Mouse (Mus musculus) embryo, embryonic 10.5 days (tissue): Measurements from ENCODE around the gene Pnmt.

Experiments used
- DNase-seq: peaks from one replicate; pipeline ENCODE4 v3.0.0-alpha.2; 2015; ENCODE audit warnings: low spot score

Pnmt gene

GRCm38 (mm10) chr11:98384721-98385637 is 1.3 kb upstream of the Pnmt start:
- no peak for DNase-seq

GRCm38 (mm10) chr11:98386596-98386995 is 346 bp downstream of the Pnmt start:
- DNase-seq = no peak

- DNase-seq = no peak
These were observed 867 bp downstream of the Pnmt start for GRCm38 (mm10) chr11:98387056-98387577.

- no peak for DNase-seq
These were observed 2.0 kb downstream of the Pnmt start for GRCm38 (mm10) chr11:98388282-98388681.

- peak; percentile 72 for DNase-seq
These were observed 3.1 kb downstream of the Pnmt start for GRCm38 (mm10) chr11:98389221-98389780.

- no peak for DNase-seq
These were observed 3.9 kb downstream of the Pnmt start for GRCm38 (mm10) chr11:98390141-98390540.

- DNase-seq = no peak
These were observed 5.8 kb downstream of the Pnmt start for GRCm38 (mm10) chr11:98392034-98392433.

GRCm38 (mm10) chr11:98392645-98393044 is 6.4 kb downstream of the Pnmt start:
- no peak for DNase-seq

GRCm38 (mm10) chr11:98393317-98393716 is 7.1 kb downstream of the Pnmt start:
- DNase-seq = no peak

- DNase-seq = no peak
These were observed 8.1 kb downstream of the Pnmt start for GRCm38 (mm10) chr11:98394301-98394700.

- no peak for DNase-seq
These were observed 8.8 kb downstream of the Pnmt start for GRCm38 (mm10) chr11:98395041-98395440.

GRCm38 (mm10) chr11:98397946-98398345 is 11.7 kb downstream of the Pnmt start:
- no peak for DNase-seq

- peak; percentile 94 for DNase-seq
These were observed 14.0 kb downstream of the Pnmt start, which contains the start of gene Pgap3 for GRCm38 (mm10) chr11:98400161-98400726. Gene Pgap3 (minus strand): TSS chr11:98400490.

- DNase-seq = no peak
These were observed 14.6 kb downstream of the Pnmt start for GRCm38 (mm10) chr11:98400816-98401215.

- DNase-seq = no peak
These were observed 20.4 kb downstream of the Pnmt start for GRCm38 (mm10) chr11:98406621-98407020.

- DNase-seq = no peak
These were observed 22.6 kb downstream of the Pnmt start for GRCm38 (mm10) chr11:98408872-98409271.

- DNase-seq = peak; percentile 69
These were observed 23.1 kb downstream of the Pnmt start for GRCm38 (mm10) chr11:98409341-98409822.

- DNase-seq = peak; percentile 85
These were observed 26.1 kb downstream of the Pnmt start, which contains the start of gene Erbb2 for GRCm38 (mm10) chr11:98412273-98412796. Gene Erbb2 (plus strand): TSS chr11:98412470.

GRCm38 (mm10) chr11:98412797-98413301 is 26.6 kb downstream of the Pnmt start:
- peak; percentile 70 for DNase-seq

GRCm38 (mm10) chr11:98413731-98414130 is 27.5 kb downstream of the Pnmt start:
- DNase-seq = no peak

- DNase-seq = no peak
These were observed 27.9 kb downstream of the Pnmt start for GRCm38 (mm10) chr11:98414162-98414561.

GRCm38 (mm10) chr11:98417074-98417473 is 30.8 kb downstream of the Pnmt start:
- no peak for DNase-seq
